Mouse (Mus musculus) G1E (cell line): ENCODE results near the gene Tor1b. TPM values are rescaled to one million over a fixed set of nuclear protein-coding genes. Genes with fewer than 3 reads are reported as not detected.
"Not testable (repeated sequence)": the region's sequence is repeated elsewhere in the genome, so short reads cannot be mapped to it uniquely, and the experiment has no call there.

Experiments used
- ATAC-seq: 2 replicates; pipeline ENCODE4 v1.8.0; 2016; ENCODE audit warnings: mild to moderate bottlenecking; ENCODE audit not compliant: insufficient number of reproducible peaks, poor library complexity, low FRiP score, severe bottlenecking; ENCODE audit errors: extremely low read depth
- DNase-seq: peaks from one replicate; pipeline ENCODE4 v3.0.0; 2012; ENCODE audit warnings: low spot score
- H3K27me3 ChIP-seq: 2 replicates; pipeline ENCODE4 v1.6.1; 2012; ENCODE audit warnings: mild to moderate bottlenecking, low read length, inconsistent platforms; ENCODE audit not compliant: insufficient read depth
- H3K36me3 ChIP-seq: replicated peaks from 2 replicates; pipeline ENCODE3; 2012; ENCODE audit warnings: mild to moderate bottlenecking, inconsistent platforms
- H3K4me1 ChIP-seq: 2 replicates; pipeline ENCODE4 v1.6.1; 2012; ENCODE audit warnings: low read depth, low read length, inconsistent platforms, mixed read lengths; ENCODE audit not compliant: insufficient read depth
- H3K4me3 ChIP-seq: 2 replicates; pipeline ENCODE4 v1.5.1; 2012; ENCODE audit warnings: low read depth, mild to moderate bottlenecking, inconsistent platforms, low read length, moderate library complexity, mixed read lengths
- H3K9me3 ChIP-seq: replicated peaks from 2 replicates; pipeline ENCODE4 v1.6.1; 2012; ENCODE audit warnings: inconsistent platforms
- CTCF ChIP-seq: IDR thresholded peaks from 2 replicates; pipeline ENCODE4 v1.5.1; 2012; ENCODE audit warnings: low read depth, low read length, inconsistent platforms, mixed read lengths
- GATA1 ChIP-seq: IDR thresholded peaks from 2 replicates; pipeline ENCODE4 v1.6.1; 2012; ENCODE audit warnings: borderline replicate concordance, low read length, inconsistent platforms, mixed read lengths
- GATA2 ChIP-seq: IDR thresholded peaks from 2 replicates; pipeline ENCODE4 v1.6.1; 2012; ENCODE audit warnings: low read depth, low read length, inconsistent platforms, borderline replicate concordance
- POLR2AphosphoS5 ChIP-seq: IDR thresholded peaks from 2 replicates; pipeline ENCODE4 v1.6.1; 2012; ENCODE audit warnings: low read depth, low read length, inconsistent platforms; ENCODE audit not compliant: insufficient replicate concordance
- TAL1 ChIP-seq: conservative IDR thresholded peaks from 2 replicates; pipeline ENCODE4 v1.6.1; 2012; ENCODE audit warnings: low read depth, low read length, inconsistent platforms, mixed read lengths
- polyA plus RNA-seq: library from polyadenylated mRNA; stranded (reverse); fragments of >175 nt; gene quantifications from 2 replicates; pipeline ENCODE4 v1.2.3, GENCODE M21; 2012
- total RNA-seq, 2 experiments: library from RNA; stranded (forward) in 1 of 2; stranded (reverse) in 1 of 2; fragments of 200-1000 nt in 1 of 2; fragments of >200 nt in 1 of 2; fragmentation: Nextera tagmentation in 1 of 2; gene quantifications; 2 replicates each; pipeline ENCODE4 v1.2.3; 2014 to 2017

Tor1b gene
- total and polyA plus RNA-seq, 3 experiments: 12.5 to 34.0 (median 25.6) TPM

GRCm38 (mm10) chr2:30937731-30938130 is 15.0 kb upstream of the Tor1b start:
- no peaks in the 10 kb centered on the region for H3K36me3 ChIP-seq
- peaks cover 8% of the 10 kb centered on the region for H3K4me1 ChIP-seq
- H3K4me3 ChIP-seq: no peak overlapping the region
- H3K27me3 ChIP-seq: peaks cover 16% of the 10 kb centered on the region
- DNase-seq: no peak
- no peak for ATAC-seq
- H3K9me3 ChIP-seq: no peaks in the 10 kb centered on the region
- TF ChIP-seq POLR2AphosphoS5: no peak
- TF ChIP-seq CTCF: no peak

- Histone ChIP-seq H3K4me1 (peaks cover 9% of the 10 kb centered on the region), H3K9me3 (no peaks in the 10 kb centered on the region), H3K36me3 (no peaks in the 10 kb centered on the region), H3K27me3 (peaks cover 17% of the 10 kb centered on the region), H3K4me3 (no peak overlapping the region)
- no peak for TF ChIP-seq POLR2AphosphoS5
- no peak for TF ChIP-seq CTCF
- TF ChIP-seq GATA1: no peak
- no peak for TF ChIP-seq TAL1
- TF ChIP-seq GATA2: no peak
- no peak for ATAC-seq
- no peak for DNase-seq
Observed at GRCm38 (mm10) chr2:30938574-30938991, 14.2 kb upstream of the Tor1b start.

GRCm38 (mm10) chr2:30941586-30941985 is 11.2 kb upstream of the Tor1b start:
- H3K4me3 ChIP-seq: no peak overlapping the region
- ATAC-seq: no peak
- no peak for DNase-seq

GRCm38 (mm10) chr2:30942116-30942515 is 10.6 kb upstream of the Tor1b start:
- DNase-seq, H3K4me3 ChIP-seq, H3K36me3 ChIP-seq, ATAC-seq, H3K4me1 ChIP-seq, H3K9me3 ChIP-seq: not testable (repeated sequence)
- H3K27me3 ChIP-seq: peaks cover 29% of the 10 kb centered on the region

More at GRCm38 (mm10) chr2:30941586-30941985, 11.2 kb upstream of the Tor1b start:
- TF ChIP-seq GATA1 (no peak), GATA2 (no peak), POLR2AphosphoS5 (no peak), CTCF (no peak), TAL1 (no peak)
- Histone ChIP-seq H3K36me3 (no peaks in the 10 kb centered on the region), H3K27me3 (peaks cover 26% of the 10 kb centered on the region), H3K4me1 (peaks cover 9% of the 10 kb centered on the region), H3K9me3 (no peaks in the 10 kb centered on the region)

GRCm38 (mm10) chr2:30942603-30943011 is 10.2 kb upstream of the Tor1b start:
- Histone ChIP-seq H3K27me3 (peaks cover 33% of the 10 kb centered on the region), H3K9me3 (no peaks in the 10 kb centered on the region), H3K4me1 (peaks cover 9% of the 10 kb centered on the region), H3K36me3 (no peaks in the 10 kb centered on the region), H3K4me3 (peak overlapping the region; percentile 68)
- TF ChIP-seq TAL1: no peak
- no peak for TF ChIP-seq GATA1
- TF ChIP-seq CTCF: peak; percentile 87
- no peak for TF ChIP-seq GATA2
- no peak for TF ChIP-seq POLR2AphosphoS5
- ATAC-seq (peak; percentile 40), DNase-seq (peak; percentile 68)

- Histone ChIP-seq H3K4me1 (peaks cover 50% of the 10 kb centered on the region), H3K36me3 (peaks cover 39% of the 10 kb centered on the region), H3K27me3 (peaks cover 19% of the 10 kb centered on the region), H3K4me3 (peak overlapping the region; percentile 96; the same call in 1 of the 2 replicates), H3K9me3 (no peaks in the 10 kb centered on the region)
- DNase-seq (no peak), ATAC-seq (no peak)
- TF ChIP-seq GATA2: no peak
- TF ChIP-seq POLR2AphosphoS5: no peak
- TF ChIP-seq TAL1: no peak
- TF ChIP-seq CTCF: no peak
- no peak for TF ChIP-seq GATA1
Observed at GRCm38 (mm10) chr2:30952457-30952823, 319 bp upstream of the Tor1b start.

GRCm38 (mm10) chr2:30954797-30955196 is 2.0 kb downstream of the Tor1b start:
- Histone ChIP-seq H3K9me3 (no peaks in the 10 kb centered on the region), H3K4me1 (peaks cover 64% of the 10 kb centered on the region), H3K36me3 (peaks cover 62% of the 10 kb centered on the region), H3K27me3 (peaks cover 2% of the 10 kb centered on the region; the same call in 1 of the 2 replicates), H3K4me3 (peak overlapping the region; percentile 96; the same call in 1 of the 2 replicates)
- DNase-seq (no peak), ATAC-seq (no peak)
- TF ChIP-seq CTCF (no peak), GATA1 (no peak), GATA2 (no peak), TAL1 (no peak), POLR2AphosphoS5 (no peak)
